Mouse (Mus musculus) activated CD4-positive, CD25-positive, alpha-beta regulatory T cell, adult 4 months (primary cell): ENCODE data around the gene Phactr1. TPM values are rescaled to one million over a fixed set of nuclear protein-coding genes. Genes with fewer than 3 reads are reported as not detected.

ENCODE experiments used
- ATAC-seq: one replicate; pipeline ENCODE4 v1.8.0; 2017
- polyA plus RNA-seq, 2 experiments: library from polyadenylated mRNA; unstranded; fragments of 100-300 nt; shearing (Covaris generic); gene quantifications; one replicate each; pipeline ENCODE4 v1.2.1; 2017

Gene Phactr1
- polyA plus RNA-seq, 2 experiments from 2014 or later = 0.24 TPM; not detected in 1

DNA sequence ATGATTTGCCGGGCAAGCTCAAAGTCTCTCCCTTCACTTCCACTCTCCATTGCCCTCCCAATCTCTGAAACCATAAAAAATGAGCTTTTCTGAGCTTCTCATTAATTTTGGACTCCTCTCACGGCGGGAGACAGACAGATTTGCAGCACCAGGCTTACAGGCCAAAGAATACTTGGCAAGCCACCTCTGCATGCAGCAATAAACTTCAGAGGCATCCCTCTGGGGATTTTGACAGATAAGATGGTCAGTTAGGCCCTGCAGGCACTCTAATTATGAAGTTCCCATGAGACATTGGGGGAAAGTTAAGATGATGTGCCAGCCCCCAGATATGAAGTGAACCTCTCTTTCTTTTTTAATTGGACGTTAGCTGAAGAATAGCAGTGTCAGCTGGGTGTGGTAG is 300.2 kb downstream of the Phactr1 start:
- no peak for ATAC-seq

DNA sequence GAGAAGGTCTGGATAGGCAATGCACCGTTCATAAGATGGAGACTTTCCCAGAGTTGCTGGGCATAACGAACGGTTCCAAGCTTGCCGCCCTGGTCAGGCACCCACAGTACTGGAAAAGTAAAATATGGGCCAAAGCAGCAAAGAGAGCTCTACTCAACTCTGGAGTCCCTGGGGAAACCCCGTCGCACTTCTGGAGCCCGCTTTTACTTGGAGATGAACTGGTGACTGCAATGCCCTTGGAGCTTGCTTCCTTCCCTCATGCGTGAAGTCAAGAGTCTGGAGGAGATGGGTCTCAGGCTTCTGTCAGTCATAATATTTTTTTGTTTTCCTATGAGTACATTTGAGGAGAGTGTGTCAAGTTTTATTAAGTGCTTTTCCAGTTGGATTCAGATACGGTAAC is 302.2 kb downstream of the Phactr1 start:
- no peak for ATAC-seq

DNA sequence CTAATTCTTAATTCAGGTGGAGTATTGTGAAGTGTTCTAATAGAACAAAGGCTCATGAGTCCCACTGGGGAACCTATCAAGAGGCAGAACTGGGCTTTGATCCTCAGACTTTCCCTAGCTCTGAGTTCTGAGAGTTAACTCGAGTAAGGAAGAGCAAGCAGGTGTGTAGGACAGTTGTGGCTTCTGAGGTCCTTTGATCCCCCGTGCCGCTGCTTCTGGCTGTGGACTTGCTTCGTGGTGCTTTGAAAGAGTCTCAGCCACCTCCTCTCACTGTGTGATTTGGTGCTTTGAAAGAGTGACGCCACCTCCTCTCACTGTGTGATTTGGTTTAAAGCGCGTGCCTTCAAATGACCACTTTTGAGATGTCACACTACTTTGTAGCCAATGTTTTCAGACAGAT is 305.4 kb downstream of the Phactr1 start:
- no peak for ATAC-seq

DNA sequence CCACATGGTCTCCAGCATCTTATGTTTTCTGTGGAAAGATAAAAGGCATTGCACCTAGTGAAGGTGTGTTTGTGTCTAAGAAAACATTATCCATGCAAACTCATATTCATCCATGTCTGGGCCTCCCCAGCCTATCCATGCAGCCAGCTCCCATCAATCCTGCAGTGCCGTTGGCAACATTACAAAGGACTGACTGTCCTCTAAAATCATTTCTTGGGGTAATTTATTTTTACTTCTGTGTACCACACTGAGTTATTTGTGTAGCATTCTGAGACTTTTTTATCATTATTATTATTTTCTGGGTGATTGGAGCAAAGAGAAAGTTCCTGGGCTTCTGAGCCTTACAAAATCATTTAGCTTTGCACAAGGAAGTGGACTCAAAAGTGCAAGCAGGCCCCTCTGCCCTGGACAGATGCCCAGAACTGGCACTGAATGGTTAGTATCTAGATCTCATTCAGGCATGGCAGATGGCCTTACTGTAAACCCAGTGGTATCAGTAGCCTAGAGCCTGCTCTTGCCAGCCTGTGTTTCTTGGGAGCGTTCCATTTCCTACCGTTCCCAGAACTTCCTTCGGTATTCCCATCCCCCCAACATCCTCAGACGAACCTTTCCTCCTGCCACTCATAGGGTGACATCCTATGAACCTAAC is 307.6 kb downstream of the Phactr1 start:
- no peak for ATAC-seq

DNA sequence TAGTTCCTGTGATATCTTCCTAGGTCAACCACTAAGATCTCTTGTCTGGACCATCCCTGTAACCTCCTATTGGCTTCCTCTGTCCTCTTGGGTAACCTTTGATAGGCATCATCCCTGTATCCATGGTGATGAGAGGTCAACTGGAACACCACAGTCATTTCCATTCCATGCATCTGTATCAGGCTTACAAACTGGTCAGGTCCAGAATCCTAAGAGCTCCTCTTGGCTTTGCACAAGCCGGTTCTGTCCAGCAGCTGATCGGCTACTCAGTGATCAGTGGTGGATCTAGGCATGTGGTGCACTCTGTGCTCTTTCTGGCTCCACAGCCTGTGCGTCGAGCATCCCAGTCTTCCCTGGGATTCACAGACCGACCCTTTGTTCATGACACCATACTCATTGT is 309.1 kb downstream of the Phactr1 start:
- no peak for ATAC-seq

DNA sequence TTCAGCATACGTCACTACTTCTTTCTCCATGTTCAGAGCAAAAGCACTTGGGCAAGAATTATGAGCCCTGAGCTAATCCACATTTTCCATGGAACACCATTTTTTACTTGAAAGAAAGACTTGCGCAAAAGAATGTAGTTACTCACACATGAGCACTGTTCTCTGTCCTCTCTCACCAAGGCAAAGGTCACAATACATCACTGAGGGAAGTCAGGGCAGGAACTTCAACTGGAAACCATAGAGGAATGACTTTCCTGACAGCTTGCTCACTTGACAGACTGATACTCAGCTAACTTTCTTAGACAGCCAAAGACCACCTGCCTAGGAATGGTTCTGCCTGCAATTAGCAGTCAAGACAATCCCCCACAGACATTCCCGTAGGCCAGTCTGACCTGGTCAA is 309.6 kb downstream of the Phactr1 start:
- no peak for ATAC-seq

DNA sequence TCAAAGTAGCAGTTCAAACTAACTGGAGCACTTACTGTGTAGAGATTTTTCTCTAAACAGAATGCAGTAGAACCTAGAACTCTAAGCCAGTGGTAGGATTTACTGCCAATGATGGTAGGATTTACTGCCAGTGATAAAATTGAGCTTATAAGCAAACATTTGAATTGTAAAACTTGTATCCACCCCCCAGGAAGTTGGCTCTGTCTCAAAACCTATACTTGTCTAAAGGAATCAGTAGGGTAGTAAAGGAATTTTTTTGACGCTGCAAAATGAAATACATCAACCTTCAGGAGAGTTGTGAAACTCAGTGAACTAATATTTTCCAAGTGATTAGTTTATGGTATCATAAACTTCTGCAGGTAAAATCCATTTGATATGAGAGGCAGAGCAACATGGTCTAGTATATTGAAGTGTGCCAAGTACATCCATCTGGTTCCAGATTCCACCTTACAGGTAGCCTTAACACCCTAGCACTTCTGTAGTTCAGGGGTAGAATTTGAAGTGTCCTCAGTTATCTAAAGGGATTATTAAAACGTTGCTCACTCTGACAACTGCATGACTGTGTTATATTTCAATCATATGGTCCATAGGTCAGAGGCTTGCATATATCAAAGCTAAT is 310.2 kb downstream of the Phactr1 start:
- ATAC-seq = no peak

DNA sequence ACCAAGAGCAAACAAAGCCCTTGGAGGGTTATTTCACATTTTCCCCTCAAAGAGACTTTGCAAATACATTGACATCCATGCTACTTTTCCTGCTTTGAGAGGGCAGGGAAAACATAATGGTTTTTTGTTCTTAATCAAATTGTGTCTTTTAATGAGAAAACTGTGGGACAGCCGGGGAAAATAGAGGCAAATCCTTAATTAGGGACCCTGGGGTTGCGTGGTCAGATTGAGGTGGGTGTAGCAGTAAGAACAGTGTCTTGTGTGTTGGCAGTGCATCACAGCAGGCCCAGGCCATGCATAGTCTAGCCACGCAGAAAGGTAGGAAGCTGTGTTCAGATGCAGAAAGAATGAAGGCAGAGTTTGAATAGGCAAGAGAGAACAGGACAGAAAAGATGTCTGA is 310.7 kb downstream of the Phactr1 start:
- ATAC-seq = no peak

DNA sequence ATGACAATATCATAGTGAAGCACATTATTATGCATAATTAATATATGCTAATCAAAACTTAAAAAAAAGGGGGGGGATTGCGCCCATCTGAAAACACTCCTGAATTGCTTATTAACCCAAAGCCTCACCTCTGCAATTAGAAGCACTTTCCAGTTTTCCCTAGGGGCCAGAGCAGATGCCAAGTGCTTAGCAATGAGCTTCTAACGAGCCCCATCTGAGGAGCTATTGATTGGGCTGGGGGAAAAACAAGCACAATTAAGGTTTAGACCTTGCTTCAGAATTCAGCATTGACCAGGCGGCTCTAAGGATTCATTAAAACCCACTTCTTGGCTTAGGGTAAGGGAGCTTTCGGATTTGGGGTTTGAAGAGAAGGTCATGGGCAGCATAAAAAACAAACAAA is 311.9 kb downstream of the Phactr1 start:
- ATAC-seq = no peak

DNA sequence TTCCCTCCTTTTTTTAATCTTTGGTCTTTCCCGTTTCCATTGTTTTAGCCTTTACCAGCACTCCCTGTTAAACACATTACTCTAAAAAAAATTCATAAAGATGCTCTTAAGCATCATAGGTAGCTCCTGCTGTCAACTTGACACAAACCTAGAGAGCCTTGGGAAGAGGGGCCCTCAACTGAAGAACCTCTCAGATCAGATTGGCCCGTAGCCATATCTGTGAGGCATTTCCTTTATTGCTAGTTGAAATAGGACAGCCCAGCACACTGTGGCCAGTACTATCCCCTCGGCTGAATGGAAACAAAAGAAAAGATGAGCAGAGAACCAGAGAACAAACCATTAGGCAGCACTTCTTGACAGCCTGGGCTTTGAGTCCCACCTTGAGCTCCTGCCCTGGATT is 313.9 kb downstream of the Phactr1 start:
- ATAC-seq = no peak

DNA sequence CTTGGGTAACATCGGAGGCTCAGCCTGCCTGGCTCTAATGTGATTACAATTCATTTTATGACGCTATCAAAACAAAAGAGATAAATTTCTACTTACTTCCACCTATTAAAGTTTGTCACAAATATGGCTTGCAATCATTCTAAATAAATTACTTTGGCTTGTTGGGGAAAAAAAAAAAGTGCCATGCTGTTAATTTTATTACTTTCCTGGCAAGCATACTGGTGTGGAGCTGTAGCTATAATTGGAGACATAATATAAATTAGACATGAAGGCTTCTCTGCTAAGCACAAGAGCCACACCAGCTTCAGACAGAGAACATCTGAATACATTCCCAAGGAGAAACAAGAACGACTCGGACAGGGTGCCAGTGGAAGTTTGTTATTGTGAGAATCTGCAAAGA is 315.8 kb downstream of the Phactr1 start:
- no peak for ATAC-seq

DNA sequence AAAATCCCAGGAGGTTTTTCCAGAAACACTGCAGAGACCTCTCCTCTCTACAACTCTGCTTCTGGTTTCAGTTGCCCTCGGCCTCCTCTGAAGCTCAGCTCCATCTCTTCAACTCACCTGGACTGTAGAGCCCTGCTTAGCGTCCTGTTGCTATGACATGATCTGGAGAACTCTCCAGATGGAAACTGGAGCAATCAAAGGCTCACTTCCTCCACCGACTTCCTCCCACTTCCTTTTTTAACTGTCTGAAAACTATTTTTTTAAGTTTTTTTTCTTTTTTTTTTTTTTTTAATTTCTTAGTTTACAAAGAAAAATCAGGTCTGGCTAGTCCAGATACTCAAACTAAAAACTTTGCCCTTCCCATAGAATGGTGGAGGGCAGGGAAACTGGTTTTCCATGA is 318.9 kb downstream of the Phactr1 start:
- no peak for ATAC-seq

DNA sequence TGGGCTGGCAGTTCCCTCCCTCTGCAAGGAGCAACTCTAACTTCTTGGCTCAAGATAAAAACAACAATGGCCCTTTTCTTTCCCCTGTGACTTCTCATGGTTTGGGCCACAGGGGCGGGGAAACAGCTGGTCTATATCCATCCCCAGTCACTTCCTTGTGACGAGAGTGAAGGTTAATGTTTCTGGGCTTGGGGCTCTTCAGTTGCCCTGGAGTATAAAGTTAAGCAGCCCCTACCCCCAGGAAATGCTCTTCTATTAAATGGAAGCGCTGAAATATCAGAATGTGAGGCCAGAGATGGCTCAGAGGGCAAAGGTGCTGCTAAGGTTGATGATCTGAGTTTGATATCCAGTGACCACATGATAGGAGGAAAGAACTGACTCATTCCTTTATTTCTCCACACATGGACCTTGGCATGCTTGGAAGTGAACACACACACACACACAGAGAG is 324.7 kb downstream of the Phactr1 start:
- ATAC-seq = no peak

DNA sequence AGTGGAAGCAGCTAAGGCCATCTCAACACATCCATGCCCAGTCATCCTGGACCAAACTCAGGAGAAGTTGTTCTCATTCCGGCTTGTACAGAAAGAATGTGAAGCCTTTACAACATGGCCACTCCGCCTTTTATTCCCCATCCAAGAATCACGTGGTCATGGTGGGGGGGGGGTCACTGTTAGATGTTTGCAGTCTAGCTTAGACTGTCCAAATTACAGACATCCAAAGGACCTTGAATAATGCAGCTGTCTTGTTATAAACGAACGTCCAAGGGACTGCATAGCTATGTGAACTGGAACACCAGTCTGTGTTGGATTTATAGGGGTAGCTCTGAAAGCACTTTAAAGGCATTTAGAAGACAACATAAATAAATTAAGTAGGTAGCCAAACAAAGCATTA is 328.0 kb downstream of the Phactr1 start:
- no peak for ATAC-seq

DNA sequence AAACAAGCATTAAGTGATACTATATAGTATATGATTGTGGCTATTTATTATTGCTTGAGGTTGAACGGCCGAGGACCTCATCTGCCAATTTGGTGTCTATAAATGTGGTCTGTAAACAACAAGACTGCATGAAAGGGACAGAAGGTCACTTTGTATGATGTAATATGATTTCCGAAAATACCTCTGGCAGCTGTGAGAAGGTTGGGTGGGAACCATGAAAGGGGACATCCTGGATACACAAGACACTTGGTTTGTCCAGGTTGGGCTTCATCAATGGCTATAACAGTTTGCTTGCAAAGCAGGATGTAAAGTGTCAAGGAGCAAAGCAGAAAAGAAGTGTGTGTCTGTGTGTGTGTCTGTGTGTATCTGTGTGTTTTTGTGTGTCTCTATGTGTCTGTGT is 329.2 kb downstream of the Phactr1 start:
- ATAC-seq = no peak

DNA sequence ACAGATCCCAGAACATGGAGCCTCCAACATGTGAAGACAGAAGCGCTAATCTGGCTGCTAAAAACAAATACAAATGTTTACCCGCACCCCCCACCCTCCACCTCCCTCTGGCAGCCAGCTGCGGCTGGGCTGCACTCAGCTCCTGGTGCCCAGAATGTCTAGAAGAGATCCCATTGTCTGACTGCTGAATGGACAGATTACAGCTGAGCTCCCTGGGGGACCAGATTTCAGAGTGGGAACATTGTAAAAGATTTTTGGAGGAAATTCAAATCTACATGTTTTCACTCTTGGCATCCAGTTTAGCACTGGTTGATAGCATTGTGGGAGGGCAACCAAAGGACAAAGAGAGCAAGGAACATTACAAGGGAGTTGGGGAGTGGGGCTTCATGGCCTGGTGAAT is 331.1 kb downstream of the Phactr1 start:
- ATAC-seq = no peak

DNA sequence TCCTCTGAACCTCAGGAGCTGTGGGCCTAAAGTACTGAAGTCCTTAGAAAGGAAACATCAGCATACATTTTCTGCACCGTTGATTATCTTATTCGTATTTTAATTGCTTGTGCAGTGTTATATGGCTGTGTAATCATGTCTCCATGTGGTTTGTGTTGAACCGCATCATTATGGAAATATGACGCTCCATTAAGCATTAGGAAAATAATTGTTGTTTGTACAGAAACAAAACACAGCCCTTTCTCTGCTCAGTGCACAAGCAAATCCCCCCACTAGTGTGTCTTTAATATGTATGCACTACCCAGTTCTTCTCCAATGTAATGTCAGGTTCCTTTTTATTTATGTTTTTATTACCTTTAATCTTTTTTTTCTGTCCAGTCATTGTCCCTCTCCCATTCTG is 333.6 kb downstream of the Phactr1 start:
- ATAC-seq = no peak

DNA sequence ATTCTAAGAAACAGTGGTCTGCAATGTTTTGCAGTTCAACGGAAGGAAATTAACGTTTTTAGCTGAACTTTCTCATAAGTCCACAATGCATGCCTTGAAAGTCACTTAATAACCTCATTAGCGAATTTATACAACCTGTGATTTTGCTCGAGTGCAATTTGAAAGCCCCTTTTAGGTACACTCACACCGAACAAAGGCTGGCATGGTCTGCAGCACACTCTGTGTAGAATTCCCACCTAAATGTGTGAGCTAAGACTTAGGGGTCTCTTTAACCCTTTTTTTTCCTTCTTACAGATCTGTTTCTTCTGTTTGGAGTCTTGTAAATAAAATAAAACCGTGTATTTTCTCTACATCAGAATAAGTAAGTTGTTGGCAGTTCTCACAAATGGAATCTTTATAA is 335.3 kb downstream of the Phactr1 start:
- ATAC-seq = no peak

DNA sequence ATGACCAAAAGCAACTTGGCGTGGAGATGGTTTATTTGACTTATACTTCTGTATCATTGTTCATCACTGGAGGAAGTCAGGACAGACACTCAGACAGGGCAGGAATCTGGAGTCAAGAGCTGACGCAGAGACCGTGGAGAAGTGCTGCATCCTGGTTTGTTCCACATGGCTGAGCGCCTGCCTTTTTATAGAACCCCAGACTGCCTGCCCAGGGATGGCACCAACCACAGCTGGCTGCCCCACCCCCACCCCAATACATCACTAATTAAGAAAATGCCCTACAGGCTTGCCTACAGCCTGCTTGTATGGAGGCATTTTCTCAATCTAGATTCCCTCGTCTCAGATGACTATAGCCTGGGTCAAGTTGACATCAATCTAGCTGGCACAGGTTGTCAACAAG is 338.4 kb downstream of the Phactr1 start:
- no peak for ATAC-seq

DNA sequence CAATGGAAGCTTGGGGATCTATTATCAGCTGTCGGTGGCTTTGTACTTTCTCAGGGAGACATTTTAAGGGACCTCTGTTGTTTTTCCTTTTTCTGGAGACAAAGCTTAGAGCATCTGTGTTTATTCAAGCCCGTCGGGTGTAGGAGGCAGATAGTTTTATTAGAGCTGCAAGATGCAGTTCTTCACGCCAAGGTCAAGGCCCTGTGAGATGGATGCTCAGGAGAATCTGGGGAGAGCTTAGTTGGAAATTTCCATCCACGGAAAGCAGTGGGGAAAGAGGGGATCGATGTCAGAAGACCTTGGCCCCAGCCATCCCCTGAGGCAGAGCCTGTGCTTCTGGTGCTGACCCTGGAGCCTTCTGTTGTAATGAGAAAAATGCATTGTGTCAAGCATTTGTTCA is 340.6 kb downstream of the Phactr1 start:
- no peak for ATAC-seq

DNA sequence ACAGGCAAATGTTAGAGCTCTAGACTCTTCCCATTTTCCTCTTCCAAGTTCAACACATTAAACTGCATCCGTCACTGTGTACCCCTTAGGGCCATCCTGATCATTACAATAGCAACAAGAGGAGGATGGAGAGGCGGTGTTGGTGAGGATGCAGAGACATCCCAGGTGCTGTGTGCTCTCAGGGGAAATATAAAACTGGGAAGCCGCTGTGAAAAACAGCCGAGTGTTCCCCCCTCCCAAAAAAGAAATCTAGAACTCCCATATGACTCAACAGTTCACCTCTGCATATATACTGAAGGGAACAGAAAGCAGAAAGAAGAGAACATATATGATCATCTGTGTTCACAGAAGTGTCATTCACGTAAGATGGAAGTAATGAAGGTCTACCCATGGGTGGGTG is 342.6 kb downstream of the Phactr1 start:
- no peak for ATAC-seq

DNA sequence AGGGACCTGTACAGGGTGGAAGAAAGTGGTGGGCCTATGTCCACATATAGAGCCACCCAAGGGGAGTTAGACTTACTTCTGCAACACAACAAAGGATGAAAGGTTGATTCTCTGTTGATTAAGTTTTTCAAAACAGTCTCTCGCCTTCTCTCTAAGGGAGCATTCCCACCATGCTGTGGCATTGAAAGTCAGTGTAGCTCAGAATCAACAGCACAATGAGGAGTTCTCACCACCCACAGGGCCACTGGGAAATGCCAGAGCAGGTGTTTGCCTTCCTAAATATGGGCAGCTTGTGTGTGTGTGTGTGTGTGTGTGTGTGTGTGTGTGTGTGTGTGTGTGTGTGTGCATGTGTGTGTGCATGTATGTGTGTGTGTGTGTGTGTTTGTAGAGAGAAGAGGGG is 347.1 kb downstream of the Phactr1 start:
- ATAC-seq = no peak

DNA sequence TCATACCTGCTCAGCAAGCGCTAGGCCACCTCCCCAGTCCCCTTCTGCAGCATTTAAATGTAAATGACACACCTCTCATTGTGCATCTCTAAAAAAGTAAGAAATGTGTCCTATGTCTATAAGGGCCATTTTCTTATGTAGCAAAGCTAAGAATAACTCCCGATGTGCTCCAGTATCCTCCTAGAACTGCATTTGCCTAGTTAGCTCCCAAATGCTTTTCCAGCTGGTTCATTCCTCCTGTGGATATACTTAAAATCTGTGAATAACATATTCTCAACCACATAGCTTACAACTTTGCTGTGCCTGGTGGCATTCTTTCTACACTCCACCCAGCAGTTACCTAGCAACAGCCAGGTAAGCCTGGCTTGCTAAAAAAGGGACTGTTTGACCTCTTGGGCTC is 349.8 kb downstream of the Phactr1 start:
- no peak for ATAC-seq

DNA sequence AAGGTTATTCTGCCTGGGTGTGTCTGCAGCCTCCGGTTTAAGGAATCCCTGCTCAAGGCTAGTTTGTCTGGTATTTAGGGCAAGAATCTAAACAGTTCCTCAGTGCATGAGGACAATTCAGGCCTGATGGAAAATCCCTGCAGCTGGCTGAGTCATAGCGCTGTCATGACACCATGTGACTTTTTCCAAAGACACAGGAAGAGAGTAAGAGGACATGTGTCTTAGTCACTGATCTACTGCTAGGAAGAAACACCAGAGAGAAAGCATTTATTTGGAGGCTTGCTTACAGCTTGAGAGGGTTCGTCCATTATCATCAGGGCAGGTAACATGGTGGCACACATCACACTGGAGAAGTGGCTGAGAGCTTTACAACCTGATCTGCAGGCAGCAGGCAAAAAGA is 352.0 kb downstream of the Phactr1 start:
- ATAC-seq = no peak

DNA sequence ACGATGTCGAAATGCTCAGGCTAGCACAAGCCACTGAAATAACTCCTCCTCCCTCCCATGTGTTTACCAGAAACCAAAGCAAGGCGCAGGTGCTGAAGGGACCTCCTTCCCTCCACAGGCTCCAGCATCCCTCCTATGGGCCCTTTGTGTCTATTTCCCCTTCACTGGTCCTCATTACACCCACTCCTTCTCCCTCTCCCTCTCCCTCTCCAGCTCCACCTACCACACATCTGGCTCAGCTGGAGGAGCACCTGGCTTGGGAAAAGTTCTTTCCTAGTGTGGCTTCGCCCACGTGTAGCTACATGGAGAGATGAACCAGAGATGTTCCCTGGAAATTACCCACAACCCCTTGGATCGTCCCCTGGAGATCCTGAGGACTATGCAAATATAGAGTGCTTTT is 356.1 kb downstream of the Phactr1 start:
- ATAC-seq = no peak
